Mouse (Mus musculus) neural tube, embryonic 14.5 days (tissue): ENCODE data around the gene Shank3. TPM values are rescaled to one million over a fixed set of nuclear protein-coding genes. Genes with fewer than 3 reads are reported as not detected.
A peak's percentile ranks its signal among the peaks of the same experiment; 100 is the strongest.

Experiments used
- ATAC-seq: fragments of 200-750 bp; cut with Nextera tagmentation; 2 replicates; pipeline ENCODE4 v1.8.0; 2017; ENCODE audit warnings: low read depth, mild to moderate bottlenecking, moderate TSS enrichment, moderate library complexity
- H3K27ac ChIP-seq: fragments of 300-500 bp; sonication (generic); 2 replicates; pipeline ENCODE4 v1.5.1; 2014; ENCODE audit warnings: low read depth, mild to moderate bottlenecking, control low read depth, low read length, moderate library complexity, mixed read lengths
- H3K27me3 ChIP-seq: fragments of 300-500 bp; sonication (generic); 2 replicates; pipeline ENCODE4 v1.6.1; 2014; ENCODE audit warnings: low read length; ENCODE audit not compliant: control insufficient read depth, insufficient read depth
- H3K36me3 ChIP-seq: fragments of 300-500 bp; sonication (generic); 2 replicates; pipeline ENCODE4 v1.6.1; 2014; ENCODE audit warnings: low read length, mixed read lengths; ENCODE audit not compliant: control insufficient read depth, insufficient read depth
- H3K4me1 ChIP-seq: fragments of 300-500 bp; sonication (generic); 2 replicates; pipeline ENCODE4 v1.6.1; 2014; ENCODE audit warnings: low read length; ENCODE audit not compliant: control insufficient read depth, insufficient read depth
- H3K4me2 ChIP-seq: fragments of 300-500 bp; sonication (generic); 2 replicates; pipeline ENCODE4 v1.6.1; 2014; ENCODE audit warnings: mild to moderate bottlenecking, low read depth, low read length, control low read depth
- H3K4me3 ChIP-seq: fragments of 300-500 bp; sonication (generic); 2 replicates; pipeline ENCODE4 v1.5.1; 2014; ENCODE audit warnings: low read depth, low read length, control low read depth, mixed read lengths
- H3K9ac ChIP-seq: fragments of 300-500 bp; sonication (generic); replicated peaks from 2 replicates; pipeline ENCODE4 v1.6.1; 2014; ENCODE audit warnings: low read depth, mild to moderate bottlenecking, control low read depth, low read length, mixed read lengths
- H3K9me3 ChIP-seq: fragments of 300-500 bp; sonication (generic); 2 replicates; pipeline ENCODE4 v1.6.1; 2016; ENCODE audit warnings: low read length; ENCODE audit not compliant: control insufficient read depth
- WGBS: fragments of 180-500 bp; shearing (Covaris S2); extraction: QIAGEN DNeasy Blood & Tissue Kit; methylation state at CpG from one replicate; pipeline ENCODE4 v1.1.7; 2014; 5-methylcytosine and 5-hydroxymethylcytosine counted together
- polyA plus RNA-seq: library from polyadenylated mRNA; unstranded; fragments of >200 nt; fragmentation: Nextera tagmentation; extraction: Ambion mirVana; gene quantifications from 2 replicates; pipeline ENCODE4 v1.2.1, GENCODE M21; 2014

The Shank3 gene
- polyA plus RNA-seq, 1 experiment from 2014 or later = 10.1 TPM

DNA sequence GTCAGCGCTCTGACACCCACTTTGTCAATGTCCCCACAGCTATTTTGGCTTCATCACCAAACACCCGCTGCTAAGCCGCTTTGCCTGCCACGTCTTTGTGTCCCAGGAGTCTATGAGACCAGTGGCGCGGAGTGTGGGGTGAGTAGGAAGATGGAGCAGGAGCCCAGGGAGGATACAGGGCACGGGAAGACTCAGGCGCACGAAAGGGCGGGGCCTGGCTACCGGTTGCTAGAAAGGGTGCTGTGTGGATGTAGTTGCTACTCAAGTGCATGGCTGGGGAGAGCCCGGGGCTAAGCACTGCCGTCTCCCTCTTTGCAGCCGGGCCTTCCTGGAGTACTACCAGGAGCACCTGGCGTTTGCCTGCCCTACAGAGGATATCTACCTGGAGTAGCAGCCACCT lies 38.1 kb upstream of the Shank3 start:
- WGBS = 79% methylated on average over 15 of the region's 15 CpGs
- Histone ChIP-seq H3K9me3 (no peaks in the 10 kb centered on the region), H3K4me3 (no peak overlapping the region), H3K36me3 (peaks cover 51% of the 10 kb centered on the region), H3K27ac (no peak overlapping the region), H3K4me2 (no peak overlapping the region), H3K9ac (no peak overlapping the region), H3K27me3 (no peaks in the 10 kb centered on the region), H3K4me1 (no peaks in the 10 kb centered on the region)
- ATAC-seq = no peak

DNA sequence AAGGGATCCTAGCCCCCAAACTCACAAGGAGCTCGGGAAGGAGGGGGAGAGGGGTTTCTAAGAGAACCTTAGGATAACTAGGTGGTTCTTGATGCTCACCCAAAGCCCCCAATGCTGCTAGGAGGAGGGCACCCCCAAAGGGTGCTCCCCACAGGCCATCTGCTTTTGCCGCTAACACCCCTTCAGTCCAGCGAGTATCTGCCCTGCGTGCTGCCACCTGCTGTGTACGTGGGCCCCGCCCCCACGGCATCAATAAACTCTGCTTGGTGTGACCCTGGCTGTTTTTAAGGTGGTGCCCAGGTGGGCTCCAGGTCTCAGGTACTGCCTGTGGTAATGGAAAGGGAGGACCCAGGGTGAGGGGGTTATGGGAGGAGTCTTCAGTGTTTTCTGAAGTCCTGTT lies 37.2 kb upstream of the Shank3 start:
- Histone ChIP-seq H3K27ac (no peak overlapping the region), H3K4me3 (no peak overlapping the region), H3K4me2 (no peak overlapping the region), H3K9me3 (no peaks in the 10 kb centered on the region), H3K9ac (no peak overlapping the region), H3K36me3 (peaks cover 44% of the 10 kb centered on the region), H3K4me1 (no peaks in the 10 kb centered on the region), H3K27me3 (no peaks in the 10 kb centered on the region)
- ATAC-seq = no peak
- 73% methylated on average over 7 of the region's 7 CpGs for WGBS

DNA sequence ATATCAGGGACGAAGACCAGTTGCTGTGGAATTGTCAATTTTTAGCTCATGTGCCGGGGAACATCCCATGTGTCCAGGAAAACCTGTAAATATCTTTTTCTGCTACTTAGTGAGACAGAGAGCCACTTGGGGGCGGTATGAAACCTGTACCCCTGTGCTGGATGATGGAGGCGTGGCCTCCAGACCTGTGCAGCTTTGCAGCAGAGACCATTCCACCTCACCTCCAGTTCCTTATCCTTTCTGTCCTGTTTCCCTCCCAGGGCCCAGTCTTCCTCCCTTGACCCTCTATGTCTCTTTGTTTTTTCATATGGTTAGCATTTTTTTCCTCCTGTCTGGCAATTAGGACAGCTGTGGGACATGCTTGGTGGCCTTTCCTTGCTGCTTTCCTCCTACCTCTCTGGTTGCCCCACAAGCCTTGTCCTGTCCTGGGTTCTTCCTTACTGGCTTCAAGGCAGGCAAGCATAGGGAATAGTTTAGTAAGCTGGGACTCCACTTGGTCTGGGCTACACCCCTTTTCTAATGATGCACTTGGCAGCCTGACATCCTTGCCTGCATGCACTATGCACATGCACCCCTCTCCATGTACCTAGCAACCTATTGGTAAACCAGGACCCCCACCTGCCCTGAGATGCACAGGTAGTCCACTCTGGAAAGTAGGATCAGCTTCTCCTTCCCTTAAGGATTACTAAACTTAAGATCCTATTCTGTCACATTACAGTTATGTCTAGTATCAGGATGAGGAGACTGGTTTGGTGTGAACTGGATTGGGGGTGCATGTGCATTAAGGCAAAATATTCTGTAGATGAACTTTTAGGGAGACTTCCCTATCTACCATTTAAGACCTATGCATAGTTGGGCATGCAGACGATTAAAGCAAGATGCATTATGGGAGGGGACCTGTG lies 35.8 kb upstream of the Shank3 start:
- H3K27me3 ChIP-seq = no peaks in the 10 kb centered on the region
- no peak overlapping the region for H3K9ac ChIP-seq
- no peaks in the 10 kb centered on the region for H3K4me1 ChIP-seq
- no peak overlapping the region for H3K4me2 ChIP-seq
- H3K36me3 ChIP-seq = peaks cover 31% of the 10 kb centered on the region
- H3K4me3 ChIP-seq = no peak overlapping the region
- no peaks in the 10 kb centered on the region for H3K9me3 ChIP-seq
- ATAC-seq = no peak
- WGBS = 66% methylated on average over 5 of the region's 5 CpGs
- no peak overlapping the region for H3K27ac ChIP-seq

GRCm38 (mm10) chr15:89465052-89465451 lies 34.4 kb upstream of the Shank3 start:
- no peak overlapping the region for H3K27ac ChIP-seq
- peak; percentile 55; the same call in 1 of the 2 replicates for ATAC-seq

DNA sequence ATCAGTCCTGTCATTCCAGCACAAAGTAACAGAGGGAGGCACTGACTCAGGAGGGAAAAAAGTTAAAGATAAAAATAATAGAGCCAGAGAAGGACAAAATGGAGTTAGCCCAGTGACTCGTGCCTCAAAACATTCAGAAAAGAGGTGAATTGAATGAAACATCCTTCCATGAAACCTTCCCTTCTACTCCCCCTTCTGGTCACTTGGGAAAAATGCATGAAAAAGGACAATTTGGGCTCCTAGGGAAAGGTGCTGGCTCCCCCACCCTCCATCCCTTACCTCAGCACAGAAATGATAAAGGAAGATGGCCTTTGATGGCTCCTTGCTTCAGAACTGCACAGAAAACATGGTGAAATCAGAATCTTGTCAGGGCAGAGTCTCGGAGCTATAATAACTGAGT lies 30.8 kb upstream of the Shank3 start:
- 31% methylated on average over 2 of the region's 2 CpGs for WGBS
- H3K4me1 ChIP-seq = no peaks in the 10 kb centered on the region
- H3K36me3 ChIP-seq = no peaks in the 10 kb centered on the region
- no peak for ATAC-seq
- H3K9ac ChIP-seq = no peak overlapping the region
- no peak overlapping the region for H3K4me2 ChIP-seq
- H3K9me3 ChIP-seq = no peaks in the 10 kb centered on the region
- H3K27ac ChIP-seq = no peak overlapping the region
- no peak overlapping the region for H3K4me3 ChIP-seq
- no peaks in the 10 kb centered on the region for H3K27me3 ChIP-seq

More at GRCm38 (mm10) chr15:89465052-89465451, 34.4 kb upstream of the Shank3 start:
- Histone ChIP-seq H3K9ac (no peak overlapping the region), H3K4me2 (no peak overlapping the region), H3K4me1 (no peaks in the 10 kb centered on the region), H3K36me3 (peaks cover 19% of the 10 kb centered on the region; the same call in 1 of the 2 replicates), H3K9me3 (no peaks in the 10 kb centered on the region), H3K4me3 (no peak overlapping the region), H3K27me3 (no peaks in the 10 kb centered on the region)
- WGBS = 13% methylated on average over 1 of the region's 1 CpGs

- Histone ChIP-seq H3K4me3 (no peak overlapping the region), H3K4me2 (no peak overlapping the region), H3K9ac (no peak overlapping the region), H3K36me3 (no peaks in the 10 kb centered on the region), H3K9me3 (no peaks in the 10 kb centered on the region), H3K27me3 (no peaks in the 10 kb centered on the region), H3K4me1 (peaks cover 5% of the 10 kb centered on the region; the same call in 1 of the 2 replicates), H3K27ac (no peak overlapping the region)
- WGBS = 93% methylated on average over 4 of the region's 4 CpGs
- no peak for ATAC-seq
Measured at GRCm38 (mm10) chr15:89471476-89471875, 27.9 kb upstream of the Shank3 start.

- Histone ChIP-seq H3K9ac (no peak overlapping the region), H3K27me3 (no peaks in the 10 kb centered on the region), H3K36me3 (no peaks in the 10 kb centered on the region), H3K27ac (no peak overlapping the region), H3K4me2 (no peak overlapping the region), H3K4me3 (no peak overlapping the region), H3K4me1 (peaks cover 5% of the 10 kb centered on the region; the same call in 1 of the 2 replicates), H3K9me3 (no peaks in the 10 kb centered on the region)
- 82% methylated on average over 9 of the region's 9 CpGs for WGBS
- ATAC-seq = no peak
Measured at GRCm38 (mm10) chr15:89473370-89473769, 26.1 kb upstream of the Shank3 start.

DNA sequence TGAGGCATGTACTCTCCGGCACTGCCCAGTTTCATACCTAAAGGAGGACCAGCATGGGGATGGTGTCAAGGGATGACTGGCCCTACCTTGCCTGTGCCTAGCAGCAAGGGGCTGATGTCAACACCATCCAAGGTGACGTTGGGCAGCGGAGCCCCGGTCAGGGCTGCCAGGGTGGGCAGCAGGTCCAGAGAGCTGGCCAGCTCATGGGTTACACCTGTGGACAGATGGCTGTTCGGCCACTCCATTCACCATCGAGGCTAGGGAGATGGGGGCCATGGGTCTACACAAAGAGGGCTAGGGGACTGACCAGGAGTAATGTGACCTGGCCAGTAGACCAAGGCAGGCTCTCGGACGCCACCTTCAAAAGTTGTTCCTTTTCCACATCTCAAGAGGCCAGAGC lies 25.5 kb upstream of the Shank3 start:
- Histone ChIP-seq H3K4me3 (no peak overlapping the region), H3K27ac (no peak overlapping the region), H3K4me2 (no peak overlapping the region), H3K27me3 (no peaks in the 10 kb centered on the region), H3K36me3 (no peaks in the 10 kb centered on the region), H3K9ac (no peak overlapping the region), H3K4me1 (peaks cover 5% of the 10 kb centered on the region; the same call in 1 of the 2 replicates), H3K9me3 (no peaks in the 10 kb centered on the region)
- ATAC-seq = no peak
- WGBS = 95% methylated on average over 8 of the region's 8 CpGs

DNA sequence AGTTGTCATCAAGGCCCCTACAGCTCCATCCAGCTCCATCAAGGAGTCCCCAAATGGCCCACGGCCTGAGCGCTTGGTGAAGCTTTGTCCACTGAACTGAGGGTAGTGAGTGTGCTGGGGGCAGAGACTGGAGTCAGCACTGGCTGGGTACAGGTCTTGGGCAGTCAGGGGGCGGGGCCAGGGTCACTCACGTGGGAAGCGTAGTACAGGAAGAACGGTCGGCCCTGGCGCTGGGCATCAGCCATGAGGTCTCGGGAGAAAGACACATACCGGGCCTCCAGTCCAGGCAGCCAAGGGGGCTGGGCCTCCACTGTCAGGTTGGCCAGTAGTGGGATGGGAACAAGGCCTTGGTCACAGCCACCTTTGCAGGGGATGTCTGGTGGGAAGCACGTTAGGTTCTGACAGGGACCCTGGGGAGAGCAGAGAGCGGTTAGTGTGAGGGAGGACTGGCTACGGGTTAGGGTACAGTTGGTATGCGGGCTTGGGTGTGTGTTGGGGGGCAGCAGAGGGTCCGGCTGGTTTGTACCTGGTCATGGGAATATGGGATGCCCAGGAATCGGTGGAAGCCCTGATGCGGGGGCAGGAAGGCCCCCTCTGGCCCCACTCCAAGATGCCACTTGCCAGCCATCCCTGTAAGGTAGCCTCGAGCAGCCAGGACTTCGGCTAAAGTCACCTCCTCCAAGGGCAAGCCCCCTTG lies 24.7 kb upstream of the Shank3 start:
- H3K9ac ChIP-seq = no peak overlapping the region
- no peak overlapping the region for H3K27ac ChIP-seq
- peak overlapping the region; percentile 95; the same call in 1 of the 2 replicates for H3K4me2 ChIP-seq
- no peaks in the 10 kb centered on the region for H3K9me3 ChIP-seq
- no peaks in the 10 kb centered on the region for H3K36me3 ChIP-seq
- ATAC-seq = no peak
- peaks cover 5% of the 10 kb centered on the region; the same call in 1 of the 2 replicates for H3K4me1 ChIP-seq
- H3K27me3 ChIP-seq = no peaks in the 10 kb centered on the region
- no peak overlapping the region for H3K4me3 ChIP-seq
- 93% methylated on average over 19 of the region's 19 CpGs for WGBS
